Mouse (Mus musculus): ENCODE data around the gene Kremen2.
A peak's percentile ranks its signal among the peaks of the same experiment; 100 is the strongest.

Kremen2 gene

DNA sequence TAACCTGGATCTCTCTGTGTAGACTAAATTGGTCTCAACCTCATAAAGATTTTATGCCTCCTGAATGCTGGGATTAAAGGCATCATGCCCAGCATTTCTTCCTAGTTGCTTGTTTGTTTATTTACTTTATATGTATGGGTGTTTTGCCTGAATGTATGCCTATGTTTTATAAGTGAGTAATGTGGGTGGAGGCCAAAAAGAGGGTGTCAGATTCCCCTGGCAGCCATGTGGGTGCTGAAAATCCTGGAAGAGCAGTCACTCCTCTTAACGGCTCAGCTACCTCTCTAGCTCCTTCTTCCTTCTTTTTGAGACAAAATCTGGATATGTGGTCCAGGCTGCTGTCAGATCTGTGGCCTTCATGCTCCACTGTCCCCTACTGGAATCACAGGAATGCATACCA, 15.2 kb downstream of the Kremen2 start:
- no peak for DNase-seq

DNA sequence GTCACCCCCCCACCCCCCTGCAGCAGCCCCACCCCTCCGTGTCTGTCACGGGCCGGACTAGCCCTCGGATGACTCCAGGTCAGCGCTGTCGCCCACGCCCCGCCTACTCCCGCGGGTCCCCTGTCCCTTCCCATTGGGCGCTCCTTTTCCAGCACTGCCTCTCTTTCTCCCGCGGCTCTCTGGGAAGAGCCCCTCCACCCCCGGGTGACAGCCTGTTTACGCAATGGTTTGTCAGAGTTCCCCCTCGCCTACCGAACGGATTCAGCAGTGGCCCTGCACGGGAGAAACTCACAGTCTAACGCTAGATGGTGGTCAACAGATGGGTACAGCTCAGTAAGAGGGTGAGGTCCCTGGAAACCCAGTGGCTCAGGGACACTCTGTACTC, 18.9 kb downstream of the Kremen2 start:
- DNase-seq, result no peak

DNA sequence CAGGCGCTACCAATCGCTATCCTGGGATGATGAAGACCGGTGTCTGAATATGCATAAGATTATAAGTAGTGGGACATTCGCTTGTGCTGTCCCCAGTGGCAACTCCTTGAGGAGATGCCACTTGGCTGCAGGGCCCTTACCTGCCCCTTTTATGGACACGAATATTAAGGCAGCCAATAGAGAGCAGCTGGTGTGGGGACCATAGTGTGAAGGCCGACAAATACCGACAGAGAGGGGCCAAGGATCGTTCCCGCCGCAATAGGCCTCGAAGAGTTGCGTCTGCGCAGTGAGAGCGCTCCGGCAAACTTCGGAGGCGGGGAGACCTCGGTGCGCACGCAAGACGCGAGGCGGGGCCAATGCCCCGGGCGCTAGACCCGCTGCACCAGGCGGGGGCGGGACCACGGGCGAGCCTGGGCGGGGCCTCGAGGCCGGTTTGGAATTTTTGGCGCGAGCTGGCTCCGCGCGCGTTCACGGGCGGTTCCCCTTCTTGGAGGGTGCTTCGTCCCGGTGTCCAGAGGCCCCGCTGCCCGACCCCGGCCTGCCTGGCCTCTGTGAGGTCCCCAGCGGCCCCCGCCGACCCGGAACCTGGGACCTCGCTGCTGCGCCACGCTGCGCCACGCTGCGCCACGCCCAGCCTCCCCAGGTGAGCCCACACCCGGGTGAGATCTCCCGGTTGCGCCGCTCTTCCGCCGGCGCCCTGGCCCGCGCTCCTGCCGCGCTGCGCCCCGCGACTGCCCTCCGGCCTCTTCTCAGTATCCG, 19.5 kb downstream of the Kremen2 start, which contains the start of gene Pkmyt1:
Pkmyt1 (plus strand) TSS at position 338 of the 759 bp plus-strand sequence.
- DNase-seq, result peak; percentile 95 to 96

DNA sequence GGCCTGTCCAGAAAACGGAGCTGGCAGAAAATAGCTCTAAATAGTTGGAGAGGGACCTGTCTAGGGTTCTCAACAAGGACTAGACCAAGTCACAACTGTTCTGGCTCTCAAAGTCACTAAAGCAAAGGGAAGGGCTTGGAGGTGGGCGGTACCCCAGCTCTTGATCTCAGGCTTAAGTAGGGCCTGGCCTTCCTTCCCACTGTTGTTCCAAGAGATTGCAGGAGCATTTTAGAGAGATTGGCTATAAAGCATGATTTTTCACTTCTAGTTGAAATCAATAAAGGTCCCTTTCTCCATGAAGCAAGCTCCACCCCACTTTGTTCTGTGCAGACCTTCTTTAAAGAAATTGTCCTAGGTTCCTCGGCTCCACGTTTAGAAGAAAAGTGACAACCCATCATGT, 20.2 kb downstream of the Kremen2 start:
- DNase-seq, result no peak

DNA sequence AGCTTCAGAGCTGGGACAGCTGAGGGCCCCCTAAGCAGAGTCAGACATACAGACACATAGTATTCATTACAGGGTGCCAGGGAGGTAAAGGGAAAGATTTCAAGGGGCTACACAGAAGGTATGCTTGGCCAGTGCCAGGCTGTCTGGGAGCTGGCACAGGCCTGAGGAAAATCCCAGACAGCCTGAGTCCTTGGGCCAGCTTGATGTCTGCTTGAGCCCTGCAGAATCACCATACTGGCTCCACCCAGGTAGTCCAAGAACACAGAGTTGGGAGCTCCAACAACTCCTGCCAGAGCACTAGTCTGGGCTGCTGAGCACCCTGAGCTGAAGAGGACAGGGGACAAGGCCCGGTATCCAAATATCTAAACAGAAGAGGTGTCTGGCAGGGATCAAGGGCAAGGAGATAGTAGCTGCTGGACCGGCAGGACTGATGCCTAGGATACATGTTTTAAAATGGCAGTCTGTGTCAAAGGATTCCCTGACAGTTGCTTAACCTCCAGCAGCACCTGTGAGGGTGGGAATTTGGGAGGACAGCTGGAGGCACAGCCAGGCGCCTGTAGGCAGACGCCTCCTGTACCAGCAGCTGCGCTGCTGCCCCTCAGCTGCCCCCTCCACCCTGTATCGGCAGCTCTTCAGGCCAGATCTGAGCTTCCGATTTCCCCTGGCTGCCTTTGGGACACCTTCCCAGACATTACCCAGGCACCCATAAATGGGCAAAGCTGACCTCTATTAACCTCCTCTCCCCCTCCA, 23.1 kb downstream of the Kremen2 start, which contains the start of gene 1520401A03Rik:
1520401A03Rik (minus strand) TSS at position 408 of the 750 bp plus-strand sequence.
- no peak for DNase-seq

DNA sequence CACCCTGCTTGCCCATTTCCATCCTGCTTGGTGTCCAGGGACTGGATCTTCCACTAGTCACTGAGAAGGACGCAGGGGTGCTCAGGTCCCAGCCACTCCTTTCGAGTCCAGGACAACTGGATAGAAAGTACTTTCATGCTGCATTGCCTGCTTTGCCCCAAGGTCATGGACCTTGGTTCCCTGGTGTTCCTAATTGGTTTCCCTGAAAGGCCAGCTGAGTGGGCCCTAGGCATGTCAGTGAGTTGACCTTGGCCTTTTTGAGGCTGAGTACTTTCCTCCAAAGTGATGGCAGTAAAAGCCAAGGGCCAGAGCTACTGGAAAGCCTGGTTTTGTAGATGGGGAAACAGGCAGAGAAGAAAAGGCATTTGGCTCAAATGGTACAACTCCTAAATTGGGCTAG, 23.7 kb downstream of the Kremen2 start:
- DNase-seq, result no peak

DNA sequence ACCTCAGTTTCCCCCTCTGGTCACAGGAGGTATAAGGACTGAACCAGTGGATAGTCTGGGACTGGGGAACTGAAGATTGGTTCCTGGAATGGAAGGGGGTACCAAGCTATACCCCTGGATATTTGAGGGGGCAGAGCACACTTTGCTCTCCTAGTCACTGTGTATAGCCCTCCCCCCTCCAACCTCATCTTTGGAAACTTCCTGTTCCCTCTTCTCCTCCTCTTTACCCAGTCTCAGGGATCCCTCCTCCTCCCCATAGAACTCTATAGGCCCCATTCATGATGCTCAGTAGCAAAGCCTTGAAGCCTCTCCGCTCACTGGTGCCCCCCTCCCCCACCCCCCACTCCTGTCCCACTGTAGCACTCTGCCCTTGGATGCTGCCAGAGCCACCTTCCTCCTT, 26.2 kb downstream of the Kremen2 start:
- no peak for DNase-seq

DNA sequence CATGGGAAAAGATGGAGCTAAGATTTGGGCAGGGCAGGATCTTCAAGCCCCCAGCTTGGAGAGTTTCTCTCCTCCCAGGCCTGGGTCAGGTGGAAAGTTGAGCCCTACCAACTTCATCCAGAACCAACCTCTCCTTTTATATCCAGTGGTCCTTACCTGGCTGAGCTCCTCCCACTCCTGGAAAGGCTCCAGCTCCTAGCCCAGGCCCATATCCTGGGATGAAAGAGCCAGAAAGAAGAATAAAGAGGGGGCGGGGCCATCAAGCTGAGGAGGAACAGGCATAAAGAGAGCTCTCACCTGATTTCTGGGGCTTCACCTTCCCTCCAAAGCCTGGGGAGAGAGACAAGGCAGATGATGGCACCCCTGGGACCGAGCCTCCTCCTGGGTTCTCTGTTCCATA, 28.6 kb downstream of the Kremen2 start:
- DNase-seq, result no peak

DNA sequence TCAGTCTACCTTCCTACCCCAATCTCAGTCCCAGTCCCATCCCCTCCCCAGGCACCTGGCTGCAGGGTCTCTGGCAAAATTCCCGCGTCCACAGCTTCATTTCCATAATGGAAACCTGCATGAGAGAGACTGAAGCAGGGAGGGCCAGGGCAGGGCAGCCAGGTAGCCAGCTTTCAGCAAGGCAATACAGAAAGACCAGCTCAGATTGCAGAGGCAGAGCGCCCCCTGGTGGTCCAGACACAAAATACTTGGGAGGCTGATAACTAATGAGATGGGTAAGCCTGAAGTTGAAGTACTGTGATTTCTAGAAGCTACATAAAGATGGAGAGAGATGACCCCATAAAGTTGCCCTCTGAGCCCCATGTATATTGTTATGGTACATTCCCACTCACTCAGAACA, 39.4 kb downstream of the Kremen2 start:
- peak; percentile 60 to 64 for DNase-seq

DNA sequence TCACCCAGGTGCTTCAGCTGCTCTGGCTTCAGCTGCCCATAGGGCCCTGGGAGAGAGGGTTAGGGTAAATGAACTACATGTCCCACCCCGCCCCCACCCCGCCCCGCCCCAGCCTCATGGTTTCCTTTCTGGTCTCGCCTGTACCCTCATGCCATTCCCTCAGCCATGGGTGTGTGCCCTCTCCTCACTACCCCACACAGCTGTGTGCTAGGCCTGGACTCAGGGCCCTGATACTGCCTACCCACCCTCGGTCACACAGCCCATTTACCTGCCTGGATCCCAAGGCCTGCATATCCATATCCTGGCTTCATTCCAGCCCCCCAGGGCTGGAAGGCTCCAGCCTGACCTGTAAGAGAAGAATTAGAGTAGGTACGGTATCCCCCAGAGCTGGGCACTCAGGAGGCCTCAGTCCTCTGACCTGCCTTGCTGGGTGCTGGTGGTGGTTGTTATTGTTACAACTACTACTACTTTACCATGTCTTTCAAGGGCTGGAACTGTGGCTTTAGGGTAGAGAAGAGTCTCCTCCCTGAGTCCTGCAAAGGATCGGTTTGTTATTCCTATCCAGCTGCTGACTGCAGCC, 40.0 kb downstream of the Kremen2 start:
- no peak for DNase-seq

DNA sequence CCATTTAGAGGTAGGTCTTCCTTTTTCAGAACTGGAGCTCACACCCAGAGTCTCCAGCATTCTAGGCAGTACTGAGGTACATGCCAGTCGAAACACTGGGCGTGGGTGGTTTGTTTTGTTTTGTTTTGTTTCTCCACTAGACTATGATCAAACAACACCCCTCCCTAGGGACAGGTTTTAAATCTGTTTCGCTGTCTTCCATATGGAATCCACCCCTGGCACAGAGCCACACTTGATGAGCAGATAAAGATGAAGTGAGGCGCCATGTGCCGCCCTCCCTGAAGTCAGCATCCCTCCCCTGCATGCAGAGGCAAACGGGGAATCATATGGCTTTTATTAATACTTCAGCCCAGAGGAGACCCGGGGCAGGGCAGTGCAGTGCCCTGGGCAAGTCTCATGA, 40.9 kb downstream of the Kremen2 start:
- no peak for DNase-seq

DNA sequence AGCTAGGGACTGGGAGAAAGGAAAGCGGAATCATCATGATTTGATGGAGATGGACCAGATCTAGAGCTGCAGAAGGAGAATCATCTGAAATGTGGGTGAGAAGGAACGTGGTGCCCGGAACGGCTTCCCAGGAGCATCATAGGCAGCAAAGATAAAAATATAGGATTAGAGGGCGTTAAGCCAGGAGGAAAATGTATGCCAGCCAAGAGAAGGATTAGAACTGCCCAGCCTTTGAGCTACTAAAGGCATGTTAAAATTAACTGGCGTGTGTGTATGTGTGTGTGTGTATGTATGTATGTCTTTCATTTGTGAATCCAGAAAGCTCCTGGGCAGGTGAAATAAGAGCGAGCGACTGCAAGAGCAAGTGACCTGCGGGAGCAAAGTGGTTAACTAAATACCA, 42.3 kb downstream of the Kremen2 start:
- DNase-seq, result no peak

DNA sequence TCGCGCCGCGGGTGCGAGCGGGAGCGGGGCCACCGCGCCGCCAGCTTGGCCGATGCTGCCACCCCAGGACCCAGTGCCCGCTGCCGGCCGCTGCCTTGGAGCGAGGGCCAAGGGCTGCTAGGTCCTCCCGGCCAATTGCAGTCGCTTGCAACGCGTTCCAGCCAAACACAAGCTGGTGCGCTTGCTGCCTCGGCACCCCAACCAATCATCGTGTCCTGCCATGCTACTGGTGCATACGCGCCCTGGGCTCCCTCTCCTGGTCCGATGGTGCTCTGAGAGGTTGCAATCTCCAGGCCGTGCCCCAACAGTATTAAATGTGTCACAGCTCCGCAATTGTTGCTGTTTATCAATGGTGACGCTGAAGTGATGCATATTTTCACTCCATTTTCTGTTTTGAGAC, 45.6 kb downstream of the Kremen2 start:
- peak; percentile 78 to 82 for DNase-seq

DNA sequence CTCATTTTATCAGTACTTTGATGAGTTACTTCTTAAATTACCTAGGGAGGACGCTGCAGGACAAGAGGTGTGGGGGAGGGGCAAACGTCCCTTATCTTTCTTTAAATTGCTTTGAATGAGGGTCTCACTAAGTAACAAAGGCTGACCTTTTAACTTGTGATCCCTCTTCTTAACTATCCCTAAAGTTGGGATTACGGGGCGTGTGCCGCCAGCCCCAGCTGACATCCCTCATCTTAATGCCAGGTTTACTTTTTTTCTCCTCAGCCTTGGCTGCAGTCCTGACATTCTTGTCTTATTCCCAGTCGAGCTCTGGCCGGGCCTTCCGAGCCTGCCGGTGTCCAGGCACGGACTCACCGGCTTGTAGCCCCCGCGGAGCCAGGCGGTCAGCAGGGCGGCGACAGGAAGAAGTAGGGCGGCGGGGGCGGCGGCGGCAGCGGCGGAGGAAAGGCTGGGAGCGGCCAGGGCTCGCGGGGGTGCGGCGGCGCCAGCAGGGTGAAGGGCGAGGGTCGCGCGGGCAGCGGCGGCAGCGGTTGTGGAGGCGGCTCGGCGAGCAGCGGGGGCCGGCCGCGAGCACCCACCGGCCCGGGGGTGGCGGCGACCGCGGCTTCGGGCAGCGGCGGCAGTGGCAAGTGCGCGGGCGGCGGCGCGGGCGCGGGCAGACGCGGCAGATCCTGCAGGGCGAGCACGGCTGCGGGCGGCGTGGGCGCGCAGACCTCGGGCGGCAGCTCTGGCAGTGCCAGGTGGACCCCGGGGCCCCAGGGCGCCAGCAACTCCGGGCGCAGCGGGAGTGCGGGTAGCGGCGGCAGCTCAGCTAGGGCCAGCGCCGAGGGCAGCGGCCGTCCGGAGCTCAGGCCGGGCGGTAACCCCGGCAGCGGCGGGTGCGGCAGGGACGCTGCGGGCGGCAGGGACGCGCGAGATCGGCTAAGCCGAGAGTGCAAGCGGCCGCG, 46.2 kb downstream of the Kremen2 start:
- DNase-seq, result peak; percentile 12 to 29

DNA sequence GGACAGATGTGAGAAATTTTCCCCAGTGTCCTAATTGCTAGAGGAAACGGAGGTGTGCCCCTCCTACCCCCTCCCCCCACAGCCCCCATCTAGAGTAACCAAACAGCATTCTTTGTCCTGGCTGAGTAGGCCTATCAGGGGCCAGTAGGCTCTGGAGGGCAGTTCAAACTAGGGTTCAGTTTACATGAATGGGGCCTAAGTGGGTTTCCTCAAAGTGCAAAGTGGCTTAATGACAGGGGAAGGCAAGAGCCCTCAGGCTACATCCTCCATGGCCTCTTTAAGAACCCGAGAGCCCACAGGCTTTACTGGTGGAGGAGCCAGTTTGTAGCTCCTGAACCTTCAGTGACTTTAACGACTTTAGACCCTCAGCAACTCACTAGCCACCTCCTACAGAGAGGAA, 49.8 kb downstream of the Kremen2 start:
- no peak for DNase-seq

DNA sequence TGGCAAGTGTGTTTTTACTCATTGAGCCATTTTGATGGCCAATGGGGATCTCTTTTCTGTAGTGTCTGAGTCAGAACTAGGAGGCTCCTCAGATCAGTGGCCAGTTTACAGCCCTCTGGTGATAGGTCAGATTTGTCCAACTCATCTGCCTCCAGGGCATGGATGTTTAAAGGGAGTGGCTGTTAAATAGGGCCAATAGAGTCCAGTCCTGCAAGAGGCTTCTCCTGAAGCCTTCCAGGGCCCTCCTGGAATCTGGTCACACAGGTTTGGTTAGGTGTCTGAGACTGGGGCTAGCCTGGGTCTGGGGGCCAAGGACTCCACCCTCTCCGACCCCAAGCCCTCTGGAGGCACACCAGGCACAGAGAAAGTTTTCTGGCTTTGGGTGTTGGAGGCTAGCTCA, 51.1 kb downstream of the Kremen2 start:
- DNase-seq, result no peak
